Comparison of ENCODE assay signal across 8 mouse cellular contexts in genomic region chr13:102664843-102665587, GRCm38 (mm10). TPM values are rescaled to one million over a fixed set of nuclear protein-coding genes. Genes with fewer than 3 reads are reported as not detected.
DNase-seq lines count a peak whose midpoint lies in the region; ATAC-seq lines count a peak whose summit lies in the region.

No protein-coding gene starts in this region.

- DNase-seq in urinary bladder, postnatal 14 days (ENCODE audit: low spot score) = peak; percentile 33
- no peak for DNase-seq in urinary bladder, postnatal 10 days (ENCODE audit: low spot score)
- DNase-seq in hindbrain, embryonic 10.5 days (ENCODE audit: low spot score) = peak; percentile 56
- peak; percentile 90 for DNase-seq in splenic B cell, adult 2 months (ENCODE audit: low read depth, low spot score)
- DNase-seq in gastrocnemius, postnatal 4 days (ENCODE audit: low spot score in 2 of 2) = no peak

- H3K4me1 ChIP-seq in embryonic facial prominence, embryonic 12.5 days = peaks cover 7% of the 10 kb centered on the region
- H3K4me1 ChIP-seq in hindbrain, embryonic 10.5 days (replicated peaks) = peaks cover 12% of the 10 kb centered on the region; the same call in 1 of the 2 replicates
- 0 out of 2 replicates have a peak, but pooled peaks cover 4% of the 10 kb centered on the region for H3K4me1 ChIP-seq in limb, embryonic 13.5 days
- H3K4me1 ChIP-seq in midbrain, embryonic 13.5 days (replicated peaks) = 0 out of 2 replicates have a peak, but pooled peaks cover 4% of the 10 kb centered on the region

- no peak overlapping the region for H3K9ac ChIP-seq in embryonic facial prominence, embryonic 12.5 days
- no peak overlapping the region for H3K9ac ChIP-seq in limb, embryonic 13.5 days
- no peak overlapping the region for H3K9ac ChIP-seq in midbrain, embryonic 13.5 days (replicated peaks)

- H3K36me3 ChIP-seq in embryonic facial prominence, embryonic 12.5 days = no peaks in the 10 kb centered on the region
- H3K36me3 ChIP-seq in hindbrain, embryonic 10.5 days = no peaks in the 10 kb centered on the region
- H3K36me3 ChIP-seq in limb, embryonic 13.5 days = no peaks in the 10 kb centered on the region
- no peaks in the 10 kb centered on the region for H3K36me3 ChIP-seq in midbrain, embryonic 13.5 days
- H3K36me3 ChIP-seq in splenic B cell, adult 2 months (ENCODE audit: control insufficient read depth, insufficient read depth, low read length, poor library complexity, severe bottlenecking) = no peaks in the 10 kb centered on the region

- WGBS in embryonic facial prominence, embryonic 12.5 days = 54% methylated on average over 12 of the region's 12 CpGs
- 48% methylated on average over 12 of the region's 12 CpGs for WGBS in hindbrain, embryonic 10.5 days
- WGBS in limb, embryonic 13.5 days = 52% methylated on average over 12 of the region's 12 CpGs
- 56% methylated on average over 12 of the region's 12 CpGs for WGBS in midbrain, embryonic 13.5 days

- ATAC-seq in embryonic facial prominence, embryonic 12.5 days (ENCODE audit: insufficient number of reproducible peaks, insufficient read depth, low FRiP score, low TSS enrichment) = no peak
- no peak for ATAC-seq in limb, embryonic 13.5 days (ENCODE audit: low FRiP score, low read depth)
- no peak for ATAC-seq in midbrain, embryonic 13.5 days

- H3K27ac ChIP-seq in embryonic facial prominence, embryonic 12.5 days = no peak overlapping the region
- H3K27ac ChIP-seq in hindbrain, embryonic 10.5 days = no peak overlapping the region
- no peak overlapping the region for H3K27ac ChIP-seq in limb, embryonic 13.5 days
- H3K27ac ChIP-seq in midbrain, embryonic 13.5 days = no peak overlapping the region

- no peaks in the 10 kb centered on the region for H3K9me3 ChIP-seq in embryonic facial prominence, embryonic 12.5 days
- no peaks in the 10 kb centered on the region for H3K9me3 ChIP-seq in hindbrain, embryonic 10.5 days
- H3K9me3 ChIP-seq in limb, embryonic 13.5 days = no peaks in the 10 kb centered on the region
- no peaks in the 10 kb centered on the region for H3K9me3 ChIP-seq in midbrain, embryonic 13.5 days

- H3K4me2 ChIP-seq in embryonic facial prominence, embryonic 12.5 days (replicated peaks) = peak overlapping the region; percentile 27
- H3K4me2 ChIP-seq in limb, embryonic 13.5 days (replicated peaks) = peak overlapping the region; percentile 23; the same call in 1 of the 2 replicates
- peak overlapping the region; percentile 29 for H3K4me2 ChIP-seq in midbrain, embryonic 13.5 days (replicated peaks)

- no peaks in the 10 kb centered on the region for H3K27me3 ChIP-seq in embryonic facial prominence, embryonic 12.5 days
- peaks cover 4% of the 10 kb centered on the region; the same call in 1 of the 2 replicates for H3K27me3 ChIP-seq in hindbrain, embryonic 10.5 days (ENCODE audit: insufficient read depth, poor library complexity, severe bottlenecking)
- no peaks in the 10 kb centered on the region for H3K27me3 ChIP-seq in limb, embryonic 13.5 days
- H3K27me3 ChIP-seq in midbrain, embryonic 13.5 days = no peaks in the 10 kb centered on the region
- H3K27me3 ChIP-seq in splenic B cell, adult 2 months (ENCODE audit: control insufficient read depth, insufficient read depth, low read length, poor library complexity, severe bottlenecking) = no peaks in the 10 kb centered on the region

- H3K4me3 ChIP-seq in embryonic facial prominence, embryonic 12.5 days = no peak overlapping the region
- peak overlapping the region; percentile 33 for H3K4me3 ChIP-seq in hindbrain, embryonic 10.5 days
- H3K4me3 ChIP-seq in limb, embryonic 13.5 days = no peak overlapping the region
- H3K4me3 ChIP-seq in midbrain, embryonic 13.5 days (replicated peaks) = 0 out of 2 replicates have a peak overlapping the region, but pooled peaks have one; percentile 5

RNA-seq across cellular contexts. Expression of gene Cd180, which starts 28.3 kb away (rescaled TPM):
- polyA plus RNA-seq in embryonic facial prominence, embryonic 12.5 days (2016; fragmentation: Nextera tagmentation; extraction: Ambion mirVana) = 0.19 and 0.51 TPM in 2 replicates
- 0.22 and 0.38 TPM in 2 replicates for polyA plus RNA-seq in hindbrain, embryonic 10.5 days (2016; fragmentation: Nextera tagmentation; extraction: Ambion mirVana)
- polyA plus RNA-seq in limb, embryonic 13.5 days (2015; fragmentation: Nextera tagmentation; extraction: Ambion mirVana) = 0.36 and 0.64 TPM in 2 replicates
- polyA plus RNA-seq in midbrain, embryonic 13.5 days (2015; fragmentation: Nextera tagmentation; extraction: Ambion mirVana) = 0.30 and 0.36 TPM in 2 replicates
- total RNA-seq in gastrocnemius, postnatal 4 days (2021) = 1 to 10 TPM; 1.8 to 2.0 TPM

Comparison
In these comparisons a context has a peak if more than half of its experiments do, and no peak if none do; other contexts are left out.
1. DNase-seq: peak in urinary bladder, postnatal 14 days (single experiment), hindbrain, embryonic 10.5 days (single experiment) and splenic B cell, adult 2 months (single experiment); none in urinary bladder, postnatal 10 days (single experiment) and gastrocnemius, postnatal 4 days (0 of 2).
2. H3K4me3 ChIP-seq: peak in hindbrain, embryonic 10.5 days (single experiment) and midbrain, embryonic 13.5 days (single experiment); none in embryonic facial prominence, embryonic 12.5 days (single experiment) and limb, embryonic 13.5 days (single experiment).
3. Peak in every context shown above with its lines, with median percentiles within 50 percentile points of each other: H3K4me2 ChIP-seq.